Mouse (Mus musculus) CH12.LX (cell line): Measurements from ENCODE around the gene Rpl6. TPM values are rescaled to one million over a fixed set of nuclear protein-coding genes. Genes with fewer than 3 reads are reported as not detected.
"Not testable (repeated sequence)": the region's sequence is repeated elsewhere in the genome, so short reads cannot be mapped to it uniquely, and the experiment has no call there.

ENCODE experiments used
- DNase-seq: peaks from one replicate; pipeline ENCODE4 v3.0.0-alpha.2; 2013; ENCODE audit errors: extremely low read depth
- H3K27ac ChIP-seq: 2 replicates; pipeline ENCODE4 v1.5.1; 2012; ENCODE audit warnings: low read depth, mild to moderate bottlenecking, control low read depth, moderate library complexity; ENCODE audit not compliant: insufficient read depth
- H3K27me3 ChIP-seq: replicated peaks from 2 replicates; pipeline ENCODE3; 2012; ENCODE audit warnings: inconsistent platforms
- H3K36me3 ChIP-seq, 2 experiments: replicated peaks in 1 of 2; 2 replicates each; pipeline versions ENCODE3 to v1.6.1; 2012; ENCODE audit warnings: inconsistent platforms in 1 of 2, low read length in 1 of 2, mild to moderate bottlenecking in 1 of 2, mixed read lengths in 1 of 2, moderate library complexity in 1 of 2; ENCODE audit not compliant: control insufficient read depth in 1 of 2, insufficient read depth in 1 of 2
- H3K4me1 ChIP-seq, 2 experiments: 2 replicates each; pipeline ENCODE4 v1.6.1; 2012; ENCODE audit warnings: inconsistent platforms in 1 of 2, moderate library complexity in 1 of 2; ENCODE audit not compliant: insufficient read depth in 2 of 2, control insufficient read depth in 1 of 2
- H3K4me2 ChIP-seq: 2 replicates; pipeline ENCODE4 v1.6.1; 2012; ENCODE audit warnings: low read depth, mild to moderate bottlenecking, control low read depth; ENCODE audit not compliant: poor library complexity, insufficient read depth, severe bottlenecking
- H3K4me3 ChIP-seq, 3 experiments: fragments of 150-350 bp in 1 of 3; sonication (generic) in 1 of 3; replicated peaks in 1 of 3; 2 replicates each; pipeline versions ENCODE3 to v1.5.1; 2011 to 2012; ENCODE audit warnings: low read depth in 2 of 3, low read length in 2 of 3, mild to moderate bottlenecking in 2 of 3, moderate library complexity in 2 of 3, control low read depth in 1 of 3, improper control_type of control experiment in 1 of 3, inconsistent platforms in 1 of 3, mixed read lengths in 1 of 3; ENCODE audit not compliant: poor library complexity in 1 of 3
- H3K79me2 ChIP-seq: replicated peaks from 2 replicates; pipeline ENCODE4 v1.6.1; 2012; ENCODE audit warnings: mild to moderate bottlenecking, moderate library complexity; ENCODE audit not compliant: control insufficient read depth, poor library complexity, insufficient read depth, severe bottlenecking; ENCODE audit errors: extremely low read depth
- H3K9ac ChIP-seq: 2 replicates; pipeline ENCODE4 v1.6.1; 2012; ENCODE audit warnings: low read depth, mild to moderate bottlenecking, control low read depth, moderate library complexity; ENCODE audit not compliant: insufficient read depth
- H3K9me3 ChIP-seq: replicated peaks from 2 replicates; pipeline ENCODE3; 2012; ENCODE audit warnings: low read length, inconsistent platforms, mixed read lengths
- BHLHE40 ChIP-seq: IDR thresholded peaks from 2 replicates; pipeline ENCODE4 v1.6.1; 2011; ENCODE audit warnings: mild to moderate bottlenecking, low read depth, low read length, improper control_type of control experiment
- CHD1 ChIP-seq: IDR thresholded peaks from 2 replicates; pipeline ENCODE4 v1.6.1; 2012; ENCODE audit warnings: low read depth, low read length, improper control_type of control experiment, inconsistent platforms
- EP300 ChIP-seq: IDR thresholded peaks from 2 replicates; pipeline ENCODE4 v1.6.1; 2011; ENCODE audit warnings: low read length, improper control_type of control experiment
- IRF4 ChIP-seq: IDR thresholded peaks from 2 replicates; pipeline ENCODE4 v1.6.1; 2014; ENCODE audit warnings: low read depth, mild to moderate bottlenecking, inconsistent platforms, low read length, improper control_type of control experiment
- JUND ChIP-seq: conservative IDR thresholded peaks from 2 replicates; pipeline ENCODE4 v1.6.1; 2011; ENCODE audit warnings: low read depth, low read length, improper control_type of control experiment
- MAFK ChIP-seq: IDR thresholded peaks from 2 replicates; pipeline ENCODE4 v1.6.1; 2011; ENCODE audit warnings: low read length, improper control_type of control experiment; ENCODE audit not compliant: insufficient replicate concordance
- MEF2A ChIP-seq: IDR thresholded peaks from 2 replicates; pipeline ENCODE4 v1.6.1; 2014; ENCODE audit warnings: low read depth, mild to moderate bottlenecking, inconsistent platforms, low read length, improper control_type of control experiment, borderline replicate concordance
- MXI1 ChIP-seq: IDR thresholded peaks from 2 replicates; pipeline ENCODE4 v1.6.1; 2011; ENCODE audit warnings: mild to moderate bottlenecking, low read depth, low read length, improper control_type of control experiment
- MYC ChIP-seq: IDR thresholded peaks from 2 replicates; pipeline ENCODE4 v1.6.1; 2011; ENCODE audit warnings: low read depth, mild to moderate bottlenecking, improper control_type of control experiment, low read length
- NRF1 ChIP-seq: IDR thresholded peaks from 2 replicates; pipeline ENCODE4 v1.6.1; 2014; ENCODE audit warnings: low read depth, mild to moderate bottlenecking, inconsistent platforms, low read length, improper control_type of control experiment, moderate library complexity
- PAX5 ChIP-seq: IDR thresholded peaks from 2 replicates; pipeline ENCODE4 v1.6.1; 2012; ENCODE audit warnings: low read length, inconsistent platforms, mixed read lengths
- POLR2A ChIP-seq: IDR thresholded peaks from 2 replicates; pipeline ENCODE4 v1.6.1; 2011; ENCODE audit warnings: low read depth, mild to moderate bottlenecking, improper control_type of control experiment, low read length
- RAD21 ChIP-seq: IDR thresholded peaks from 2 replicates; pipeline ENCODE4 v1.6.1; 2011; ENCODE audit warnings: low read depth, mild to moderate bottlenecking, low read length, improper control_type of control experiment, moderate library complexity
- SIN3A ChIP-seq: IDR thresholded peaks from 2 replicates; pipeline ENCODE4 v1.6.1; 2012; ENCODE audit warnings: low read length, improper control_type of control experiment, inconsistent platforms
- TBP ChIP-seq: conservative IDR thresholded peaks from 2 replicates; pipeline ENCODE4 v1.6.1; 2011; ENCODE audit warnings: low read depth, low read length, improper control_type of control experiment
- TCF12 ChIP-seq: IDR thresholded peaks from 2 replicates; pipeline ENCODE4 v1.6.1; 2014; ENCODE audit warnings: low read depth, mild to moderate bottlenecking, inconsistent platforms, low read length, improper control_type of control experiment
- UBTF ChIP-seq: IDR thresholded peaks from 2 replicates; pipeline ENCODE4 v1.6.1; 2012; ENCODE audit warnings: low read depth, mild to moderate bottlenecking, inconsistent platforms, low read length, improper control_type of control experiment, moderate library complexity
- USF1 ChIP-seq: IDR thresholded peaks from 2 replicates; pipeline ENCODE4 v1.6.1; 2014; ENCODE audit warnings: low read depth, mild to moderate bottlenecking, inconsistent platforms, low read length, improper control_type of control experiment
- USF2 ChIP-seq: conservative IDR thresholded peaks from 2 replicates; pipeline ENCODE4 v1.6.1; 2011; ENCODE audit warnings: low read depth, low read length, improper control_type of control experiment
- ZKSCAN1 ChIP-seq: IDR thresholded peaks from 2 replicates; pipeline ENCODE4 v1.6.1; 2012; ENCODE audit warnings: low read depth, inconsistent platforms, low read length, improper control_type of control experiment, borderline replicate concordance
- ZNF384 ChIP-seq: IDR thresholded peaks from 2 replicates; pipeline ENCODE4 v1.6.1; 2012; ENCODE audit warnings: low read depth, low read length, improper control_type of control experiment, inconsistent platforms
- dilution Hi-C: fragments of 300-500 bp; cut with MboI; formaldehyde crosslinking; loops from 2 replicates; pipeline ENCODE4 v1.14.3; 2020; ENCODE audit warnings: low sequenced_read_pairs; ENCODE audit not compliant: extremely low pct_unique_long_range_greater_than_20kb, extremely low pct_ligation_motif_present
- in situ Hi-C: fragments of 300-500 bp; cut with MboI; formaldehyde crosslinking; loops from 3 replicates; pipeline ENCODE4 v1.14.3; 2019; ENCODE audit warnings: low sequenced_read_pairs, low pct_ligation_motif_present, low pct_unique_long_range_greater_than_20kb, mixed read lengths
- polyA plus RNA-seq: library from polyadenylated mRNA; unstranded; fragments of >175 nt; gene quantifications from 2 replicates; pipeline ENCODE4 v1.2.1, GENCODE M21; 2012; ENCODE audit warnings: low read depth; ENCODE audit not compliant: insufficient read length
- total RNA-seq, 2 experiments: library from RNA; depleted of rRNA; stranded (reverse); fragments of 300-350 nt in 1 of 2; fragments of >200 nt in 1 of 2; gene quantifications; 2 replicates each; pipeline ENCODE4 v1.2.3; 2012 to 2014

Rpl6 gene
- total and polyA plus RNA-seq, 3 experiments, result 2,433 to 2,694 (median 2,607) TPM

DNA sequence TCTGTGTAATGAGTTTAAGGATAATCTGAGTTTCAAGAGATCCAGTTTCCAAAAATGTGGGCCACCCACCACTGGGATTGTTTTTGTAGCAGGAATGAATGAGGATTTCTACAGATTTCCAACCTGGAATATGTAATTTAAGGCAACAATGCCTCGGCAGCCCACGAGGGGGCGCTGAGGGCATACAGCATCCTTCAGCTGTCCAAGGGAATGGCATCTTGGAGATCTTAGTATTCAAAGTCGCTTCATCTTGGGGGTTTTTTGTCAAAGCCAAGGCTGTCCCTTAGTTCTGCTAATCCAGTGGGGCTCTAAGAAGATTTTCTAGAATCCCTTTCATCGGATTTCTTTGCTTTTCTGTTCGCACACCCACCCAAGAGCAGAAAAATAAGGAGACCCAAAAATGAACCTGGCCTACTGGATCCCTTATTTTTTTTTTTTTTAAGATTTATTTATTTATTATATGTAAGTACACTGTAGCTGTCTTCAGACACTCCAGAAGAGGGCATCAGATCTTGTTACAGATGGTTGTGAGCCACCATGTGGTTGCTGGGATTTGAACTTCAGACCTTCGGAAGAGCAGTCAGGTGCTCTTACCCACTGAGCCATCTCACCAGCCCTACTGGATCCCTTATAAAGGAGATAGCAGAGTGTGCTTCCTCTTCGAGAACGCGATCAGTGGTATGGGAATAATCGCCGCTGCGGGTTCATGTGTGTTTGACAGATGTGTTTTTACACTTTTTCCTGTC is 11.3 kb downstream of the Rpl6 start (continued):
- no peak for TF ChIP-seq BHLHE40
- no peak for TF ChIP-seq IRF4
- TF ChIP-seq MEF2A, result no peak
- TF ChIP-seq RAD21, result peak; percentile 95
- peak; percentile 65; the same call in 1 of the 2 replicates for TF ChIP-seq TBP
- TF ChIP-seq SIN3A, result no peak
- TF ChIP-seq ZNF384, result peak; percentile 42; the same call in 1 of the 2 replicates
- no peak for TF ChIP-seq MXI1
- TF ChIP-seq NRF1, result no peak
- TF ChIP-seq CHD1, result no peak
- TF ChIP-seq PAX5, result no peak
- no peak for TF ChIP-seq USF1
- no peak for TF ChIP-seq UBTF
- no peak for TF ChIP-seq JUND

DNA sequence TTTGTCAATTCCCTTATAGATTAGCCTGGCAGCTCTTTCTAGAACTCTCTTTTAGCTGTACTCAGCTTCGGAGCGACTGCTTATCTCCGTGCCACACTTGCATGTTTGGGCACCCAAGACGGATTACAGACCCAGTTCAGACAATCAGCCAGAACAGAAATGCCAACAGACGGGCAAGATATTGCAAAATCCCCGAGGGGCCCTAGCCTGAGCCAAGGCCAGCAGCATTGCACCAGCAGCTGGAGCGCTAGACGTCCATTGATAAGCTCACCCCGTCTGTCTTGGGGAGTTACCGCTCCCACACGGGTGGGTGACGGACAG is 11.8 kb downstream of the Rpl6 start:
- Histone ChIP-seq H3K4me3 (no peak overlapping the region), H3K36me3 (peaks cover 16 to 29% of the 10 kb centered on the region in 2 experiments), H3K79me2 (peaks cover under 1% of the 10 kb centered on the region), H3K27me3 (no peaks in the 10 kb centered on the region), H3K27ac (no peak overlapping the region), H3K9ac (no peak overlapping the region), H3K4me1 (peaks cover 0 to 15% of the 10 kb centered on the region in 2 experiments; a peak in 2 of 4 replicates), H3K9me3 (peaks cover 6% of the 10 kb centered on the region), H3K4me2 (no peak overlapping the region)
- in situ Hi-C loops (no loop called here), dilution Hi-C loops (no loop called here)
- DNase-seq, result no peak
- TF ChIP-seq MXI1 (no peak), MEF2A (no peak), NRF1 (no peak), POLR2A (no peak), ZKSCAN1 (no peak), MYC (no peak), SIN3A (no peak), MAFK (no peak), USF2 (no peak), TCF12 (no peak), EP300 (no peak)

DNA sequence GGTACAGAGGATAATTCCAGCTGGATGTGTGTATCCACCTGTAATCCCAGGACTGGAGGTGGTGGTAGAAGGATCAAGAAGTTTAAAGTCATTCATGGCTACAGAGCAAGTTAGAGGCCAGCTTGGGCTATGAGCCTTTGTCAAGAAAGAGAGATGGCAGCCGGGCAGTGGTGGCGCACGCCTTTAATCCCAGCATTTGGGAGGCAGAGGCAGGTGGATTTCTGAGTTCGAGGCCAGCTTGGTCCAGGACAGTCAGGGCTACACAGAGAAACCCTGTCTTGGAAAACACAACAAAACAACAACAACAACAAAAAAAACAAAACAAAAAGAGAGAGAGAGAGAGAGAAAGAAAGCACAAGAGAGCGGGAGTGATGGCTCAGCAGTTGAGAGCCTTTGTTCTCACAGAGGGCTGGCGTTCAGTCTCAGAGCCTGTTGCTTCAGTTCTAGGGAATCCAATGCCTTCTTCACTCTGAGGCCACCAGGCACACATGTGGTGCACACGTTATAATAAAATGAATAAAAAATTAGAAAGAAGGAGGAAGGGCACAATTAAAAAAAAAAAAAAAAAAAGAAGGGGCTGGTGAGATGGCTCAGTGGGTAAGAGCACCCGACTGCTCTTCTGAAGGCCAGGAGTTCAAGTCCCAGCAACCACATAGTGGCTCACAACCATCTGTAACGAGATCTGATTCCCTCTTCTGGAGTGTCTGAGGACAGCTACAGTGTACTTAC is 12.5 kb downstream of the Rpl6 start:
- H3K27me3 ChIP-seq, DNase-seq, H3K27ac ChIP-seq, H3K9ac ChIP-seq, H3K79me2 ChIP-seq, H3K9me3 ChIP-seq, H3K4me3 ChIP-seq, H3K4me2 ChIP-seq, dilution Hi-C loops, in situ Hi-C loops: not testable (repeated sequence)
- H3K4me1 ChIP-seq, result peaks cover 0 to 20% of the 10 kb centered on the region in 2 experiments; a peak in 2 of 4 replicates
- peaks cover 11 to 23% of the 10 kb centered on the region in 2 experiments for H3K36me3 ChIP-seq
